Mouse (Mus musculus) spleen, adult 12 weeks (tissue): ENCODE results near the gene Bloc1s5.
A peak's percentile ranks its signal among the peaks of the same experiment; 100 is the strongest.
"Not testable (repeated sequence)": the region's sequence is repeated elsewhere in the genome, so short reads cannot be mapped to it uniquely, and the experiment has no call there.

ENCODE experiments used
- DNase-seq: peaks from one replicate; pipeline ENCODE4 v3.0.0; 2022; ENCODE audit warnings: low spot score

The Bloc1s5 gene

GRCm38 (mm10) chr13:38618001-38618630 is 16.8 kb downstream of the Bloc1s5 start:
- not testable (repeated sequence) for DNase-seq

GRCm38 (mm10) chr13:38616887-38617286 is 18.0 kb downstream of the Bloc1s5 start:
- DNase-seq, result no peak

- DNase-seq, result no peak
Measured at GRCm38 (mm10) chr13:38615656-38616055, 19.3 kb downstream of the Bloc1s5 start.

- no peak for DNase-seq
Measured at GRCm38 (mm10) chr13:38614298-38614697, 20.6 kb downstream of the Bloc1s5 start.

GRCm38 (mm10) chr13:38613583-38613982 is 21.3 kb downstream of the Bloc1s5 start:
- DNase-seq, result no peak

GRCm38 (mm10) chr13:38612608-38613007 is 22.3 kb downstream of the Bloc1s5 start:
- no peak for DNase-seq

- DNase-seq, result no peak
Measured at GRCm38 (mm10) chr13:38612179-38612578, 22.7 kb downstream of the Bloc1s5 start.

GRCm38 (mm10) chr13:38610336-38610735 is 24.6 kb downstream of the Bloc1s5 start:
- no peak for DNase-seq

GRCm38 (mm10) chr13:38607130-38607529 is 27.8 kb downstream of the Bloc1s5 start:
- DNase-seq, result no peak

- DNase-seq, result no peak
Measured at GRCm38 (mm10) chr13:38605353-38605752, 29.6 kb downstream of the Bloc1s5 start.

GRCm38 (mm10) chr13:38602966-38603365 is 31.9 kb downstream of the Bloc1s5 start:
- DNase-seq, result no peak

GRCm38 (mm10) chr13:38602243-38602832 is 32.6 kb downstream of the Bloc1s5 start:
- DNase-seq, result no peak

GRCm38 (mm10) chr13:38600811-38601210 is 34.1 kb downstream of the Bloc1s5 start:
- no peak for DNase-seq

GRCm38 (mm10) chr13:38597076-38597475 is 37.8 kb downstream of the Bloc1s5 start:
- DNase-seq, result no peak

GRCm38 (mm10) chr13:38596461-38596860 is 38.4 kb downstream of the Bloc1s5 start:
- DNase-seq, result no peak

- DNase-seq, result no peak
Measured at GRCm38 (mm10) chr13:38593114-38593513, 41.8 kb downstream of the Bloc1s5 start.

GRCm38 (mm10) chr13:38587350-38587749 is 47.6 kb downstream of the Bloc1s5 start:
- DNase-seq, result no peak

- DNase-seq, result no peak
Measured at GRCm38 (mm10) chr13:38586451-38586850, 48.5 kb downstream of the Bloc1s5 start.

- no peak for DNase-seq
Measured at GRCm38 (mm10) chr13:38582768-38583167, 52.1 kb downstream of the Bloc1s5 start.

- peak; percentile 16 for DNase-seq
Measured at GRCm38 (mm10) chr13:38580601-38581457, 54.1 kb downstream of the Bloc1s5 start.

- no peak for DNase-seq
Measured at GRCm38 (mm10) chr13:38579971-38580600, 54.8 kb downstream of the Bloc1s5 start.

- no peak for DNase-seq
Measured at GRCm38 (mm10) chr13:38574668-38575067, 60.2 kb downstream of the Bloc1s5 start.
